Mouse (Mus musculus): ENCODE measurements around the gene Pwp2. TPM values are rescaled to one million over a fixed set of nuclear protein-coding genes. Genes with fewer than 3 reads are reported as not detected.

Gene Pwp2
- total and polyA plus RNA-seq, 3 experiments: 49.6 to 91.5 (median 62.4) TPM

DNA sequence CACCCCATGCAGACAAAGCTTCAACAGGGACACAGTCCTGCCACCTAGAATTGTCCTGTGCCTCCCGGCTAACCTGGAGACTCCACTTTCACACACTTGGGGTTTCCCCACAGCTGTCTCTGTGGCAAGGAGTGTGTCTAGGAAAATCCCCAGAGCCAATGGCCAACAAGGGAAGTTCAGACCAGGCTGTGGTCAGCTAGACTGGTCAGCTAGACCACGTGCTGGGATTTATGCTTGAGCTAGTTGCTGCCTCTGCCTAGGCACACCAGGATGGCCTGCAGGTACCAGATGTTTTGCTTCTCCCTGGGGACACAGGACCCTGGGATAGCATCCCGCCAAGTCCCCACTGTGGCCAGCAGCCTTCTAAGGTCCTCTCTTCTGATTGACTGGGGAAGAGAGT lies 47.8 kb downstream of the Pwp2 start:
- Histone ChIP-seq H3K9ac (ENCODE audit: control insufficient read depth, low read depth, low read length, poor library complexity, severe bottlenecking) (no peak overlapping the region), H3K4me3 (ENCODE audit: control insufficient read depth in 1 of 2, insufficient read depth in 1 of 2, low read depth in 2 of 2, low read length in 2 of 2) (no peak overlapping the region), H3K36me3 (ENCODE audit: control insufficient read depth in 1 of 2, insufficient read depth in 2 of 2, low read length in 2 of 2) (no peaks in the 10 kb centered on the region), H3K27me3 (ENCODE audit: control insufficient read depth in 1 of 2, insufficient read depth in 2 of 2, low read length in 2 of 2) (peaks cover 0 to 7% of the 10 kb centered on the region in 2 experiments; a peak in 2 of 4 replicates), H3K4me1 (ENCODE audit: control insufficient read depth in 1 of 2, insufficient read depth in 2 of 2, low read length in 2 of 2) (no peaks in the 10 kb centered on the region), H3K9me3 (replicated peaks; ENCODE audit: insufficient read depth, low read length) (no peaks in the 10 kb centered on the region), H3K79me2 (ENCODE audit: control insufficient read depth, insufficient read depth, low read length, poor library complexity) (no peaks in the 10 kb centered on the region), H3K27ac (ENCODE audit: control insufficient read depth, low read depth, low read length) (no peak overlapping the region)
- no peak for DNase-seq (ENCODE audit: low read depth, low spot score)
- TF ChIP-seq SIN3A (IDR thresholded peaks at IDR 0.05; ENCODE audit: low read length) (no peak), NRF1 (IDR thresholded peaks at IDR 0.05; ENCODE audit: insufficient read depth, low read depth, low read length, poor library complexity, severe bottlenecking) (no peak), MXI1 (IDR thresholded peaks at IDR 0.05; ENCODE audit: low read depth, low read length) (no peak), ZMIZ1 (IDR thresholded peaks at IDR 0.05; ENCODE audit: low read depth, low read length) (no peak), MAZ (IDR thresholded peaks at IDR 0.05; ENCODE audit: low read depth, low read length) (no peak)

DNA sequence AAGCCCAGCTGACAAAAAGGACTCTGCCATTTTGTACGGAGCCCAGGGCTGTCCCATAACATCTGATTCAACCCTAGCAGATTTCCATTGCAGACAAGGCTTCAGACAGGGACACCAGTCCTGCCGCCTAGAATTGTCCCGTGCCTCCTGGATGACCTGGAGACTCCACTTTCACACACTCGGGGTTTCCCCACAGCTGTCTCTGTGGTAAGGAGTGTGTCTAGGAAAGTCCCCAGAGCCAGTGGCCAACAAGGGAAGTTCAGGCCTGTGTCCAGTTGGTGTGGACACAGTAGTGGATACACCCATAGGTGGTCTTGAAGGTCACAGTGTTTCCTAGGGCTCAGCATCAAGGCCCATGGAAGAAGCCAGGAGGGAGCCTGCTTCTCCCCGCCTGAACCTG lies 49.0 kb downstream of the Pwp2 start:
- no peaks in the 10 kb centered on the region for H3K4me1 ChIP-seq (ENCODE audit: control insufficient read depth in 1 of 2, insufficient read depth in 2 of 2, low read length in 2 of 2)
- no peak overlapping the region for H3K9ac ChIP-seq (ENCODE audit: control insufficient read depth, low read depth, low read length, poor library complexity, severe bottlenecking)
- H3K9me3 ChIP-seq (replicated peaks; ENCODE audit: insufficient read depth, low read length): no peaks in the 10 kb centered on the region
- peaks cover 0 to 7% of the 10 kb centered on the region in 2 experiments; a peak in 3 of 4 replicates for H3K27me3 ChIP-seq (ENCODE audit: control insufficient read depth in 1 of 2, insufficient read depth in 2 of 2, low read length in 2 of 2)
- H3K79me2 ChIP-seq (ENCODE audit: control insufficient read depth, insufficient read depth, low read length, poor library complexity): no peaks in the 10 kb centered on the region
- no peak for TF ChIP-seq SMC3 (IDR thresholded peaks at IDR 0.05; ENCODE audit: low read depth, low read length)
- TF ChIP-seq ELF1 (IDR thresholded peaks at IDR 0.05; ENCODE audit: low read depth, low read length): no peak
- no peak for TF ChIP-seq KAT2A (conservative IDR thresholded peaks at IDR 0.05; ENCODE audit: low read depth, low read length)
- no peak for TF ChIP-seq GATA1 (IDR thresholded peaks at IDR 0.05; ENCODE audit: low read depth, low read length)
- no peak for TF ChIP-seq BHLHE40 (IDR thresholded peaks at IDR 0.05; ENCODE audit: borderline replicate concordance, low read depth, low read length)
- no peak for TF ChIP-seq MEF2A (IDR thresholded peaks at IDR 0.05; ENCODE audit: extremely low read depth, insufficient replicate concordance, low read depth, low read length, poor library complexity, severe bottlenecking)
- no peak for TF ChIP-seq MAZ (IDR thresholded peaks at IDR 0.05; ENCODE audit: low read depth, low read length)
- TF ChIP-seq HCFC1 (IDR thresholded peaks at IDR 0.05; ENCODE audit: low read depth, low read length): no peak
- no peak for TF ChIP-seq JUND (IDR thresholded peaks at IDR 0.05; ENCODE audit: low read depth, low read length)
- no peak for TF ChIP-seq MAX (IDR thresholded peaks at IDR 0.05; ENCODE audit: low read length)
- no peak for TF ChIP-seq CHD2 (IDR thresholded peaks at IDR 0.05; ENCODE audit: low read length)
- no peak for TF ChIP-seq TCF12 (IDR thresholded peaks at IDR 0.05; ENCODE audit: low read depth, low read length)
- no peak for TF ChIP-seq TAL1 (IDR thresholded peaks at IDR 0.05; ENCODE audit: low read length)
- no peak for TF ChIP-seq RAD21 (IDR thresholded peaks at IDR 0.05; ENCODE audit: low read depth, low read length)
- no peak for TF ChIP-seq POLR2A (IDR thresholded peaks at IDR 0.05; ENCODE audit: control insufficient read depth in 1 of 2, insufficient read depth in 1 of 2, low read depth in 1 of 2, low read length in 2 of 2, poor library complexity in 1 of 2)
- TF ChIP-seq POLR2AphosphoS5 (IDR thresholded peaks at IDR 0.05; ENCODE audit: borderline replicate concordance, low read depth, low read length): no peak
- no peak for TF ChIP-seq RCOR1 (IDR thresholded peaks at IDR 0.05; ENCODE audit: low read depth, low read length)
- no peaks in the 10 kb centered on the region for H3K36me3 ChIP-seq (ENCODE audit: control insufficient read depth in 1 of 2, insufficient read depth in 2 of 2, low read length in 2 of 2)
- H3K27ac ChIP-seq (ENCODE audit: control insufficient read depth, low read depth, low read length): no peak overlapping the region
- DNase-seq (ENCODE audit: low read depth, low spot score): no peak
- no peak overlapping the region for H3K4me3 ChIP-seq (ENCODE audit: control insufficient read depth in 1 of 2, insufficient read depth in 1 of 2, low read depth in 2 of 2, low read length in 2 of 2)

Measured in MEL (cell line).